Mouse (Mus musculus): ENCODE data around the gene Bace2. TPM values are rescaled to one million over a fixed set of nuclear protein-coding genes. Genes with fewer than 3 reads are reported as not detected.

The Bace2 gene
- polyA plus RNA-seq (2012; rRNA removed) = 2.8 and 3.1 TPM in 2 replicates

DNA sequence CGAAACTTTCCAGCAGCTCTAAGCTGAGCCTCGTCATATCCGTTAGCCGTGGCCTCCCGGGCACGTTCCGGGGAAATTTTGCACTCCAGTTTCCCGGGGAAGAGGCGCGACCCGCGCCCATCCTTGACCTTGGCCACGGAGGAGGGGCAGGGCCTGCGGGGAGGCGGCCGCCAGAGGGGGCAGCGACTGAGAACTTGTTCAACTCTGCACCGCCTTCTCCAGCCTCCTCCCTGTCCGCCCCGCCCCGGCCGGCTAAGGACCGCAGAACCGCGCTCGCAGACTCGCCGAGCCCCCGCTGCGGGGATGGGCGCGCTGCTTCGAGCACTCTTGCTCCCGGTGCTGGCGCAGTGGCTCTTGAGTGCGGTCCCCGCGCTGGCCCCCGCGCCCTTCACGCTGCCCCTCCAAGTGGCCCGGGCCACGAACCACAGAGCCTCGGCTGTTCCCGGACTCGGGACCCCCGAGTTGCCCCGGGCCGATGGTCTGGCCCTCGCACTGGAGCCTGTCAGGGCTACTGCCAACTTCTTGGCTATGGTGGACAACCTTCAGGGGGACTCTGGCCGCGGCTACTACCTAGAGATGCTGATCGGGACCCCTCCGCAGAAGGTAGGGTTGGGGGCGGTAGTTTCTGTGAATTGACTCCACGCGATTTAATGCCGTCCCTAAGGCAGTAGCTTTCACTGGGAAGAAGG is at the start of gene Bace2:
Gene Bace2 (plus strand): TSS at position 244 of the 689 bp plus-strand sequence.
- peak in 1 of 2 experiments; percentile 44 for DNase-seq (ENCODE audit: extremely low spot score in 1 of 2, low spot score in 1 of 2)

GRCm38 (mm10) chr16:97307594-97307993 is 48.9 kb upstream of the Bace2 start:
- DNase-seq (ENCODE audit: extremely low spot score in 1 of 2, low spot score in 1 of 2) = no peak

DNA sequence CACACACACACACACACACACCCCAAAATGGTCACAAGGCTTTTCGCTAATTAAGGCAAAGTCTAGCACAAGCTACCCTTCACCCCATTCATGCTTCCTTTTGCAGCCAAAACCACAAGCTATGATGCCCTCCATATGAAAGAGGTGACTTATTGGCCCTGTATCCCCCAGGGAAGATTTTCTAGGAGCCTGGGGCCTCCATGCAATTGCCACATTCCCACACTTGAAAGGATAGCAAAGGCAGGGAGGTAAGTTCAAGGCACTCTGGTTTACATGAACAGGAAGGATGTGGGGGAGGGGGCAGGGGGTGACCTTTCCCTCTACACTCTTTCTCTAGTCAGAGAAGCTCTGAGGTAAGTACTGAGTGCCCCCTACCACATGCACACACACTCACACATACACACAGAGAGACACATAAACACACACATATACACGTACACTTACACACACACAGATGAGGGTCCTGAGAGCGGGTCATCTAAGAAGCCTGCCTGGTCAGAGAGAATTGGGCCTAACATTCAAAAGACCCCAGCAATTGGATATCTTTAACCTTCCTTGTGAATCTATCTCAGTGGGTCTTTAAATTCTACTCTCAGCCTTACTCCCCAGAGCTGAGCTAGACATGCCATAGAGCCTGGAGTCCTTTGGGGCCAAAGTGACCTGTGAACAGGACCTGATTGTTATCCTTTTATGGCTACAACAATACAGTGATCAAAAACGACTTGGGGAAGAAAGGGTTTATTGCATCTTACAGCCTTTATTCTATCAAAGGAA is 46.6 kb upstream of the Bace2 start:
- DNase-seq (ENCODE audit: extremely low spot score in 1 of 2, low spot score in 1 of 2) = no peak

DNA sequence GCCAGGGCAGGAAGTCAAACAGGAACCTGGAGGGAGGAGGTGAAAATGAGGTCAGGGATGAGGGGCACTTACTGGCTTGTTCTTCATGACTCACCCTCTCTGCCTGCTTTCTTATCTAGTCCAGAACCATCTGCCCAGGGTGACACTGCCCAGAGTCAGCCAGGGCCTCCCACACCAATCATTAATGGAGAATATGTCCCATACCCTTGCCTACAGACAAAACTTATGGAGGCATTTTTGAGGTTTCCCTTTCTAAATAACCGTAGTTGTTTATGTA is 46.0 kb upstream of the Bace2 start:
- no peak for DNase-seq (ENCODE audit: extremely low spot score in 1 of 2, low spot score in 1 of 2)

- peak; percentile 56 to 94 for DNase-seq (ENCODE audit: extremely low spot score in 1 of 2, low spot score in 1 of 2)
These were observed 43.4 kb upstream of the Bace2 start for GRCm38 (mm10) chr16:97312960-97313686.

DNA sequence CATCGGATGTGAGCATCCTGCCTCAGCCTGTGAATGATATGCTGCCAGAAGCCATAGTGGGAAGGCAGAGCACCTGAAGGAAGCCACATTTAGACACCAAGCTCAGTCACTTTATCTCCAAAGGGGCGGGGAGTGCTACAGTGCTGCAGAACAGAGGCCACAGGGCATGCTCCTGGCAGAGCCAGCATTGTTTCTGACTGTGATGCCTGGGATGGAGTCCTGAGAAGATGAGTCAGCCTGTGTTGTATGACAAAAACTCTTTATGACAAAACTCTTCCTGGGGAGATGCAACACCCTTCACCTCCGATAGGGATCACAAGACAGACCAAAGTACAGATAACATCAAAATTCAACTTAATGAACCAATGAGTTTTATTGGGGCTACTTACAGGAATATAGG is 35.0 kb upstream of the Bace2 start:
- no peak for DNase-seq (ENCODE audit: extremely low spot score in 1 of 2, low spot score in 1 of 2)

DNA sequence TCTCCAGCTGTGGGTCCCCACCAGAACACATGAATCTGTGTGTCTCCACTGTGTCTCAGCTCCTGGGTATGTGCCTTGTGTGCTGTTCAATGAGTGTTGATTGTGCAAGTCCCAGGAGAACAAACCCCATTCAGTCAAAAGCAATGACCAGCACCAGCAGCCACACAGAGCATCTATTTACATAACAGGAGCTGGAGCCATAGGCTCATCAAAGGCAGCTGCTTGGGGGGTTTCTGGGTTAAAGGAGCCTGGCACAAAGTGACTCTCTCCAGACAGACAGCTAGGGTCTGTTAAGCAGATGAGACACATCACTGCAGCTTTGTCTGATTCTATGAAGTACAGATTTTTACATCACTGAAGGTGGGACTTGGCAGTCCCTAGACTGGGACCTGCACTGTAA is 33.9 kb upstream of the Bace2 start:
- DNase-seq (ENCODE audit: extremely low spot score in 1 of 2, low spot score in 1 of 2) = no peak

GRCm38 (mm10) chr16:97325975-97326374 is 30.6 kb upstream of the Bace2 start:
- peak; percentile 67 to 77 for DNase-seq (ENCODE audit: extremely low spot score in 1 of 2, low spot score in 1 of 2)

DNA sequence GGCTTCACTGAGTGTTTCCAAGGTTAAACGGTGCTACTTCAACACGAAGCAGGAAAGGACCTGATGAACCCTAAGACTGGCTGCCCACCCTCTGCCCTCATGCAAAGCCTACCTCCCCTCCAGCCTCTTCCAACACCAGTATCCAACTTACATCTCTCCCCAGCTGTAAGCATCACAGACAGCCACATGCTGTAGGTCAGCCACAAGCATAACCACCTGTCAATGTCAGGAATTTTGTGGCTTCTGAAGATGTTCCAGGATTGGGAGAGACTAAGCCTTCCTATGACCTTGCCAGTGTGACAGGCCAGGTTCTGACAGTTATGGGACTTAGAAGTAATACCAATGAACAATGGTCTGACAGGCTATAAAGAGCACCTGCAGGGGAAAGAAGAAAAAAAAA is 27.9 kb upstream of the Bace2 start:
- no peak for DNase-seq (ENCODE audit: extremely low spot score in 1 of 2, low spot score in 1 of 2)

- no peak for DNase-seq (ENCODE audit: extremely low spot score in 1 of 2, low spot score in 1 of 2)
These were observed 3.5 kb upstream of the Bace2 start for GRCm38 (mm10) chr16:97353013-97353412.

DNA sequence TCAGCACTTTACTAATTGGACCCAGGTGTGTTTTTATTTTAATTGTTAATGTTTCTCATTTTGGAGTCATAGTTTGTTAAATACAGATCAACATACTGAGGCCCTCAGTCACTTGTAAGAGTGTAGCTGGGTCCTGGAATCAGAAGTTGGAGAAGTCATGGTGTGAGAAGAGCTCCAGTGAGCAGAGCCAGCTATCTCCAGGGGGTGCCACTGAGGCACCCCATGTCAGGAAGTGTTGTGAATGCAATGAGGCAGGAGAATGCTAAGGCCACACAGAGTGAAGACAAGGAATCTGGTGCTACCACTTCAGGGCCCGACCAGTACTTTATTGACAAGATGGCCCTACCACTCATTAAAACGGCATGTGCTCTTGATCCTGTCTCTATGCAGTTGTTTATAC is 1.9 kb upstream of the Bace2 start:
- no peak for DNase-seq (ENCODE audit: extremely low spot score in 1 of 2, low spot score in 1 of 2)

GRCm38 (mm10) chr16:97357188-97357821 is 763 bp downstream of the Bace2 start:
- peak; percentile 10 to 45 for DNase-seq (ENCODE audit: extremely low spot score in 1 of 2, low spot score in 1 of 2)

DNA sequence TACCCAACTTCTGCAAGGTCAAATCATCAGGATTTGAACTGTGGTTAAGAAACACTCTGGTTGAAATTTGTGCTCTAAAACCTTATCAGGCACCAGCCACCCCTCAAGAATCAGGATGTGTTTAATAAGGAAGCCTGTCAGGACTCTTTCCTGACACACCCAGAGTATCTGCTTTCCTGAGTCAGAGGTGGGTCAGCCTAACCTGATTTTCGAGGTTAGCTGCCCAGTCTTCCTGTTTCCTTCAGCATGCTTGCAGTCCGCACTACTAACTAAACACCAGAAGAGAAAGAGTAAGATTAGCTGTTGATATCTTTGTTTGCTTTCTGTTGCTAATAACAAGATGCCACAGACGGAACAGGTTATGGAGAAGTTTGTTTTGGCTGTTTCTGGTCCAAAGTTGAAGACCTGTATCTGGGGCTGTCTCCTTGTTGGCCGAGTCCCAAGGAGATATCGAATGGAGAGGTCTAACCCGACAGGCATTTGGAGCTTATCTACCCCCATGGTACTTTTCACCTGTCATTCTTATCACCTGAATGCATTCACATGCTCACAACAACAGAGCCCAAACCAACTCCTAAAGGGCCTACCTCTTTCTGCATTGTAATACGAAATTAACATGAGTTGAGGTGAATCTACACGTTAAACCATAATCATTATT is 5.8 kb downstream of the Bace2 start:
- no peak for DNase-seq (ENCODE audit: extremely low spot score in 1 of 2, low spot score in 1 of 2)

DNA sequence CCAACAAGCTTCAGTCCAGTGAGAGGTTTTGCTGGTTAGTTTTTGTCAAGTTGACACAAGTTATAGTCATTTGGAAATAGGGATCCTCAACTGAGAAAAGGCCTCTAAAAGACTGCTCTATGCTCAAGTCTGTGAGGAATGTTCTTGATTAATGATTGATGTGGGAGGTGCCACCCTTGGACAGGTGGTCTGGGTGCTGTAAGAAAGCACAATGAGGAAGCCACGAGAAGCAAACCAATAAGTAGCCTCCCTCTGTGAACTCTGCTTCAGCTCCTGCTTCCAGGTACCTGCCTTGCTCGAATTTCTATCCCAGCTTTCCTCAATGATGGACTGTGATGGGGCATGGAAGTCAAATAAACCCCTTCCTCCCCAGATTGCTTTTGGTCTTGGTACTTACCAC is 9.6 kb downstream of the Bace2 start:
- no peak for DNase-seq (ENCODE audit: extremely low spot score in 1 of 2, low spot score in 1 of 2)

DNA sequence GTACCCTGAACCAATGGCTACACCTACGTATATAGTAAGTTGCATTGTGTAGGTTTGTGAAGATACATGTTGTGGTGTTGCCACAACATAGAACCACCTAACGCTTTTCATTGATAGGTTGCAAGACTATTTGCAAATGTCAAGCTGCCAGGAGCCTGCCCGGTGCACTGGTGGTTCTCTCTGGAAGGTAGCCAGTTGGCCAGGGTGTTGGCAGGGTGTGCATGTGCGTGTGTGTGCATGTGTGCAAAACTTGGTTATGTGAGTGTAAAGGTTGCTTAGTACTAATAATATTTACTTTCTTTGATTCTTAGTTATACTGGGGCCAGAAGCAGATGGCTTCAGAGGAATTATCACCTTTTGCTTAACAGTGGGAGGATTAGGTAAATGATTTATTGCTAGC is 13.7 kb downstream of the Bace2 start:
- DNase-seq (ENCODE audit: extremely low spot score in 1 of 2, low spot score in 1 of 2) = no peak

GRCm38 (mm10) chr16:97387955-97388354 is 31.4 kb downstream of the Bace2 start:
- no peak for DNase-seq (ENCODE audit: extremely low spot score in 1 of 2, low spot score in 1 of 2)

DNA sequence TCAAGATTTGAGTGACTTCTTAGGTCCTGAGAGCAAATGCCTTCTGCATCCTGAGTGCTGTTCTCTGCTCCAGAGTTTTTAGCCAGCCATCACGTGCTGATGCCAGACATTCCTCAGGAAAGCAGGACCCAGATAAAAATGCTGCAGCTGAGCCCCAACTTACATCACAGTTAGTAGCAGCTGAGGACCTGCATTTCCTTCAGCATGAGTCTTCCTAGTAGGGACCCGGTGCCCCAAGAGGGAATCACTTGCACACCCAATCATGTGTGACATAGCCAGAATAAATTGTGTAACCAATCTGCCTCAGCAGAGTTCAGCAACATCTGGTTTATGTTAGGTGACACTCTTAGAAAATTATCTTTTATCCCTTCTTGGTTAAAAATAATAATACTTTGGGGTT is 34.7 kb downstream of the Bace2 start:
- DNase-seq (ENCODE audit: extremely low spot score in 1 of 2, low spot score in 1 of 2) = no peak

- DNase-seq (ENCODE audit: extremely low spot score in 1 of 2, low spot score in 1 of 2) = no peak
These were observed 35.3 kb downstream of the Bace2 start for GRCm38 (mm10) chr16:97391701-97392384.

DNA sequence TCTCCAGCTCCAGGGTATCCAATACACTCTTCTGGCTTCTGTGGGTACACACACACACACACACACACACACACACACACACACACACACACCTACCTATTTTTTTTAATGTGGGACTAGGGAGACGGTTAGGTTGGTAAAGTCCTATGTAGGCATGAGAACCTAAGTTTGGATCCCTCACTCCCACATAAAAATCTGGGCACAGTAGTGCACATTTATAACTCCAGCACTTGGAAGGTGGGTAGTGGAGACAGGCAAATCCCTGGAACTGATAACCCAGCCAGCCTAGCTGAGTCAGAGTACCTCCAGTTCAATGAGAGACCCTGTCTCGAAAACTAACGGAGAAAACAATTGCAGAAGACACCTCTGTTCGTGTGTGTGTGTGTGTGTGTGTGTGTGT is 39.9 kb downstream of the Bace2 start:
- peak; percentile 50 to 60 for DNase-seq (ENCODE audit: extremely low spot score in 1 of 2, low spot score in 1 of 2)

GRCm38 (mm10) chr16:97397945-97398531 is 41.5 kb downstream of the Bace2 start:
- no peak for DNase-seq (ENCODE audit: extremely low spot score in 1 of 2, low spot score in 1 of 2)

Measured in frontal cortex, adult 2 months (tissue).